Mouse (Mus musculus): ENCODE measurements around the gene 4930402H24Rik. TPM values are rescaled to one million over a fixed set of nuclear protein-coding genes. Genes with fewer than 3 reads are reported as not detected.

Gene 4930402H24Rik
- polyA plus RNA-seq, 1 experiment: 12.1 TPM

DNA sequence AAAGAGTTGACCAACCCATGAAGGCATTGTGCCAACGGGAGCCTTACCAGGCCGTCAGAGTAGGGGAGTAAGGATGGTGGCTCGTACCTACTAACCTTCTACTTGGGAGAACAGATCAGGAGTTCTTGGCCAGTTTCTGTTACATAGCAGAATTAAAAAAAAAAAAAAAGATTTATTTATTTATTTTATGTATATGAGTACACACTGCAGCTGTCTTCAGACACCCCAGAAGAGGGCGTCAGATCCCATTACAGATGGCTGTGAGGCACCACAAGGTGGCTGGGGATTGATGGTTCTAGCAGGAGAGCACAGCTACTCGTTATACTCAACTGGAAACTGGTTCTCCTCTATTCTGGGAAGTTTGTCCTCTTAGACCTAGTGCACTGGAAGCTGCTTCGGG lies 201.0 kb downstream of the 4930402H24Rik start:
- 84% methylated on average over 6 of the region's 6 CpGs for WGBS
- no peak for DNase-seq (ENCODE audit: low read depth in 1 of 2, low spot score in 2 of 2)
- Histone ChIP-seq H3K4me1 (ENCODE audit: control insufficient read depth, insufficient read depth, insufficient read length) (no peaks in the 10 kb centered on the region), H3K36me3 (ENCODE audit: control insufficient read depth, insufficient read depth, low read length) (no peaks in the 10 kb centered on the region; the same call in 1 of the 2 replicates), H3K27me3 (ENCODE audit: control insufficient read depth, insufficient read depth, low read length) (no peaks in the 10 kb centered on the region), H3K4me3 (ENCODE audit: extremely low read depth, insufficient read depth, insufficient read length) (no peak overlapping the region), H3K27ac (ENCODE audit: insufficient read depth, low read length) (no peak overlapping the region)
- TF ChIP-seq CTCF (IDR thresholded peaks at IDR 0.05; ENCODE audit: extremely low read depth, insufficient read depth, insufficient read length, insufficient replicate concordance) (no peak), POLR2A (IDR thresholded peaks at IDR 0.05; ENCODE audit: low read depth, low read length) (no peak)

DNA sequence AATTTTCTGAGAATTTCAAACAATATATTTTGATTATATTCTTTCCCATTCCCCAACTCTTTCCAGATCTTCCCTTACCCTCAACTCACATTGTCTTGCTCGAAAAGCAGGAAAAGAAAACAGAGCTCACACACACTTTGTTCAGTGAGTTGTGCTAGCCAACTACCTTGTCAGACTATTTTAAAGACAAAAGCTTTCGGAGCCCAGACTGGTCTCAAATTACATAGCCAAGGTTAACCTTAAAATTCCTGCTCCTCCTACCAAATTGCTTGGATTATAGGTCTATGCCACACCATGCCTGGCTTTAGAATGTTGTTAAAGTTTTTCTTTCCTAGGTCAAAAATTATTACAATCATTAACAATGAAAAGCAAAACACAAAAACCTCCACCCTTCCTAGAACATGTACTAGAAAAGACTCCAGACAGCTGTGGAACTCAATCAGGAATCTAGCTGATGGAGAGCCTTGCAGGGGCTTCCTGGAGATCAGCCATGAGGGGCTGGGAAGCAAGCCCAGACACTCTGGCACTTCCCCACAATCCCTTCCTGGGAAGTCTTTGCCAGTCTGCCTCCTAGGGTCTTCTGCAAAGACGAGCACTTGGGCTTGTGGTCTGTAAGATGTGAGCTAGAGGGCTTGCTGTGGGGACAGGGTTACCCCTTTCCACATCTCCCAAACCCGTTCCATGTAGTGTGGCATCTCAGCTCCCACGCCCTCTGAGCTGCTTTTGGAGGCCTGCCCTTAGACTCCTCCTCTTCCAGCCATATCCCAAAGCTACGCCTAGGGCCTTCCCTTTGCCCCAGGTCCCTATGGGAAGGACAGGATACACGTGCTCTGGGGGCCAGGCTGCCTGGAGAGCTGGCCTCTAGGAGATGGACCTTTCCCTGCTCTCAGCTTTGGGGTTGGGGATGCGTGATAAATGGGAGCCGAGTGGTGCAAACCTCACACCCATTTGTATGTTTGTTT lies 201.9 kb downstream of the 4930402H24Rik start:
- no peak for TF ChIP-seq CTCF (IDR thresholded peaks at IDR 0.05; ENCODE audit: extremely low read depth, insufficient read depth, insufficient read length, insufficient replicate concordance)
- no peak for TF ChIP-seq POLR2A (IDR thresholded peaks at IDR 0.05; ENCODE audit: low read depth, low read length)
- DNase-seq (ENCODE audit: low read depth in 1 of 2, low spot score in 2 of 2): no peak
- Histone ChIP-seq H3K27ac (ENCODE audit: insufficient read depth, low read length) (no peak overlapping the region), H3K27me3 (ENCODE audit: control insufficient read depth, insufficient read depth, low read length) (no peaks in the 10 kb centered on the region), H3K4me1 (ENCODE audit: control insufficient read depth, insufficient read depth, insufficient read length) (no peaks in the 10 kb centered on the region), H3K4me3 (ENCODE audit: extremely low read depth, insufficient read depth, insufficient read length) (no peak overlapping the region), H3K36me3 (ENCODE audit: control insufficient read depth, insufficient read depth, low read length) (no peaks in the 10 kb centered on the region)
- 88% methylated on average over 9 of the region's 9 CpGs for WGBS

DNA sequence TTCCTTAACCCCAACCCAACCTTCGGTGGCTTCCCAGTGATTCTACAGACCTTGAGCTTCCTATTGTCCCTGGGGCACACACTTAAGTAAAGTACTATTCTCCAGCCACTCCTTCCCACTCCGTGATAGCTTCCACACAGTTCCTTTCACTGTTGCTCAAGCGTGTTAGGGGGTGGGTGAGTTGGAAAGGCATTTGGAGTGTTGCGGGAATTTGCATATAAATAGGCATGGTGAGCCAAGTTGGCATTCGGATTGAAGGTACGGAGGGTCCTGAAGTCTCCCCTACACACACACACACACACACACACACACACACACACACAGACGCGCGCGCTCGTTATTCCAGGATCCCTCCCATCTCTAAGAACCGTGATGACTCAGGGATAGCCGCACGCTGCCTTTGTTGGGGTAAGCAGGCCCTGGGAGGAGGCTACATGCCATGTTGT lies 208.4 kb downstream of the 4930402H24Rik start:
- peak overlapping the region; percentile 62 for H3K4me3 ChIP-seq (ENCODE audit: extremely low read depth, insufficient read depth, insufficient read length)
- no peak overlapping the region for H3K27ac ChIP-seq (ENCODE audit: insufficient read depth, low read length)
- H3K4me1 ChIP-seq (ENCODE audit: control insufficient read depth, insufficient read depth, insufficient read length): peaks cover 2% of the 10 kb centered on the region
- TF ChIP-seq CTCF (IDR thresholded peaks at IDR 0.05; ENCODE audit: extremely low read depth, insufficient read depth, insufficient read length, insufficient replicate concordance) (no peak), POLR2A (IDR thresholded peaks at IDR 0.05; ENCODE audit: low read depth, low read length) (no peak)
- WGBS: 39% methylated on average over 14 of the region's 14 CpGs
- H3K27me3 ChIP-seq (ENCODE audit: control insufficient read depth, insufficient read depth, low read length): no peaks in the 10 kb centered on the region; the same call in 1 of the 2 replicates
- no peaks in the 10 kb centered on the region for H3K36me3 ChIP-seq (ENCODE audit: control insufficient read depth, insufficient read depth, low read length)
- no peak for DNase-seq (ENCODE audit: low read depth in 1 of 2, low spot score in 2 of 2)

DNA sequence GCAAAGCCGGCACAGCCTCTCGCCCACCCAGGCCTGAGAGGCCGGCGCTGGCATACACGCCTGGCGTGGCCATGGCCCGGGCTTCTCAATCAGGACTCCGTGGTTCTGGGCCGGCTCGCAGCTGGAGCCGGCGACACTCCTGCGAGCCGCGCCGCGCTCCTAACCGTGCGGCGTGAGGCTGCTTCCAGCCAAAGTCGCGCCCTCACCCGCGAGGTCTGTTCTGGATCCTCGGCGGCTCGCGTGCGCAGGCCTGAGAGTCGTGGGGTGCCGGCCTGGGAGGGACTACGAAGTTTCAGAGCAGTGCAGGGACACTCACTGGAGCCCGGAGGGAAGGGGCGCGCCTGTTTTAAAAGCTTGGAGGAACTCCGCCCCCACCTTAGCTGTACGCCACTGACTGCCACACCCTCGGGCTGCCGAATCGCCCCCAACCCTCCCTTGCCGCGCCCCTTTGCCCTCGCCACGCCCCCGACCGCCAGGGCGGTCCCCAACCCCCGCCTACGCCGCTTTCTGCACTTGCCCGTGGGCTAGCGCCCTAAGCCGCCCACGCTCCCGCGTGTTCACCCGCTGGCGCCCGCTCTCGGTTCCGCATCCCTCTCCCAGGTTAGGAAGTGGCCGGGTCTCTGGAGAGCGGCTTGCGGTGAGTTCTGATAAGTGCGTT lies 208.9 kb downstream of the 4930402H24Rik start, which contains the start of gene Slc4a11:
Gene Slc4a11, minus strand, starts transcription at position 367 of the 658 bp plus-strand sequence.
- TF ChIP-seq POLR2A (IDR thresholded peaks at IDR 0.05; ENCODE audit: low read depth, low read length) (no peak), CTCF (IDR thresholded peaks at IDR 0.05; ENCODE audit: extremely low read depth, insufficient read depth, insufficient read length, insufficient replicate concordance) (no peak)
- Histone ChIP-seq H3K4me3 (ENCODE audit: extremely low read depth, insufficient read depth, insufficient read length) (peak within 1 kb of the TSS; percentile 62), H3K4me1 (ENCODE audit: control insufficient read depth, insufficient read depth, insufficient read length) (peaks cover 2% of the 10 kb centered on the region), H3K36me3 (ENCODE audit: control insufficient read depth, insufficient read depth, low read length) (no peaks in the 10 kb centered on the region), H3K27me3 (ENCODE audit: control insufficient read depth, insufficient read depth, low read length) (no peaks in the 10 kb centered on the region; the same call in 1 of the 2 replicates), H3K27ac (ENCODE audit: insufficient read depth, low read length) (no peak within 1 kb of the TSS)
- under 1% methylated on average over 62 of the region's 65 CpGs for WGBS
- peak; percentile 17 to 79 for DNase-seq (ENCODE audit: low read depth in 1 of 2, low spot score in 2 of 2)

DNA sequence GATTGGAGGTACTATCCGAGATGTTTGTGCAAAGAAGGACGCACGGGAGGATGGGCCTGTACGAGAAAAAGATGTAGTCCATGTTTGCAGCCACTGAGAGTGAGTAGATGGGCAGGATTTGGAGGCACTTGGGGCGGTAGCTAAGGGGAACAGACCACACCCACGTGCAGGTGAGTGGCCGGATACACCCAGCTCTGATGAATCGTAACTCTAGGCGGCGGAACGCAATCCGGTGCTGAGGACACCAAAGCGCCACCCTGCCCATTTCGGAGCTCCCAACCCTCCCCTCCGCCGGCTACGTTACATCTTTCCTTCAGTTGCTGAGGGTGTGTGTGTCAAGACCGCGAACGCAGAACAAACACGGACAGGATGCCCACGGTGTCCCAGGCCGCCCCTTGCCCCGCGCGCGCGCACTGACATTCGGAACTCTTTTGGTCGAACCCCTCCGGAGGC lies 209.5 kb downstream of the 4930402H24Rik start:
- H3K36me3 ChIP-seq (ENCODE audit: control insufficient read depth, insufficient read depth, low read length): no peaks in the 10 kb centered on the region
- TF ChIP-seq CTCF (IDR thresholded peaks at IDR 0.05; ENCODE audit: extremely low read depth, insufficient read depth, insufficient read length, insufficient replicate concordance) (no peak), POLR2A (IDR thresholded peaks at IDR 0.05; ENCODE audit: low read depth, low read length) (no peak)
- peaks cover 2% of the 10 kb centered on the region for H3K4me1 ChIP-seq (ENCODE audit: control insufficient read depth, insufficient read depth, insufficient read length)
- DNase-seq (ENCODE audit: low read depth in 1 of 2, low spot score in 2 of 2): peak; percentile 14 to 31
- H3K4me3 ChIP-seq (ENCODE audit: extremely low read depth, insufficient read depth, insufficient read length): peak overlapping the region; percentile 62
- 2% methylated on average over 31 of the region's 31 CpGs for WGBS
- H3K27ac ChIP-seq (ENCODE audit: insufficient read depth, low read length): no peak overlapping the region
- no peaks in the 10 kb centered on the region; the same call in 1 of the 2 replicates for H3K27me3 ChIP-seq (ENCODE audit: control insufficient read depth, insufficient read depth, low read length)

DNA sequence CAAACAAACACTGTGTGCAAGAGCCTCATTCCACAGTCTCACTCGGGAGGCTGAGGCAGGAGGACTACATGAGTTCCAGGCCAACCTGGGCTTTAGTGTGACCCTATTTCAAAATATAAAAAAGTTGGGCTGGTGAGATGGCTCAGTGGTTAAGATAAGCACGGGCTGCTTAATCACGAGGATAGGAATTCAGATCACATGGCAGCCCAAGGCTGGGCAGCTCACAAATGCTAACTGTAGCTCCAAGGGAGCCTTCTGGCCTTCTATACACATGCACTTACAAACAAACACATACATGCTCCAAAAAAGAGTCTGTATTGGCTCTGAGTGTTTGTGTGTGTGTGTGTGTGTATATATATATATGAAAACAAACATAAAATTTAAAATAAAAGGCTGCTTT lies 212.6 kb downstream of the 4930402H24Rik start:
- Histone ChIP-seq H3K4me3 (ENCODE audit: extremely low read depth, insufficient read depth, insufficient read length) (no peak overlapping the region), H3K27ac (ENCODE audit: insufficient read depth, low read length) (no peak overlapping the region), H3K36me3 (ENCODE audit: control insufficient read depth, insufficient read depth, low read length) (no peaks in the 10 kb centered on the region), H3K27me3 (ENCODE audit: control insufficient read depth, insufficient read depth, low read length) (no peaks in the 10 kb centered on the region; the same call in 1 of the 2 replicates), H3K4me1 (ENCODE audit: control insufficient read depth, insufficient read depth, insufficient read length) (peaks cover 2% of the 10 kb centered on the region)
- WGBS: 56% methylated on average over 3 of the region's 3 CpGs
- no peak for TF ChIP-seq CTCF (IDR thresholded peaks at IDR 0.05; ENCODE audit: extremely low read depth, insufficient read depth, insufficient read length, insufficient replicate concordance)
- TF ChIP-seq POLR2A (IDR thresholded peaks at IDR 0.05; ENCODE audit: low read depth, low read length): no peak
- DNase-seq (ENCODE audit: low read depth in 1 of 2, low spot score in 2 of 2): no peak

All from spleen, adult 2 months (tissue).